Mouse (Mus musculus) ES-E14 (cell line): ENCODE data around the gene Fam89a.

ENCODE experiments used
- CHD2 ChIP-seq: IDR thresholded peaks from 2 replicates; pipeline ENCODE4 v1.6.1; 2014; ENCODE audit warnings: mild to moderate bottlenecking, low read depth, low read length, inconsistent platforms
- HCFC1 ChIP-seq: IDR thresholded peaks from 2 replicates; pipeline ENCODE4 v1.6.1; 2012; ENCODE audit warnings: low read length, inconsistent platforms, borderline replicate concordance; ENCODE audit not compliant: insufficient read depth
- ZC3H11A ChIP-seq: IDR thresholded peaks from 2 replicates; pipeline ENCODE4 v1.6.1; 2012; ENCODE audit warnings: low read depth, mild to moderate bottlenecking, inconsistent platforms, low read length, borderline replicate concordance
- ZNF384 ChIP-seq: IDR thresholded peaks from 2 replicates; pipeline ENCODE4 v1.6.1; 2012; ENCODE audit warnings: low read depth, low read length, inconsistent platforms

DNA sequence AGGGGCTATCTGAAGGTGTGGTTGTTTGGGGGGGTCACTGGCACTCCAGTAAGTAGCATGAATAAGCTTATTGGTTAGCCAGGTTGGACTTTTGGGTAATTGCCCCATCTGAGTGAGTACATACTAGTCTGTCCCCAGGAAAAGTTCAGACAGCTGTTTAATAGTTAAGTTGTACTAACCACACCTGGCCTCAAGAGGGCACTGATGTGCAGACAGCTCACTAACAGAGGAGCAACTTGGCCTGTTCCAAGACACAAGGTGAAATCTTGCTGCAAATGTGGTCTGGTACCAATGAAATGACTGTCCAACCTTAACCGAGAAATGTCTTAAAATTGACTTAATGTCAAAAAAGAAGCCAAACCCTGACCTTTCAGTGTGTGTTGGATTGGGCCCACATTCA, 12.4 kb downstream of the Fam89a start:
- TF ChIP-seq ZC3H11A (no peak), ZNF384 (no peak), HCFC1 (no peak), CHD2 (no peak)
